Mouse (Mus musculus) Muller cell, postnatal 12 days (primary cell): ENCODE measurements around the gene Fscb.
A peak's percentile ranks its signal among the peaks of the same experiment; 100 is the strongest.

Experiments used
- DNase-seq: peaks from one replicate; pipeline ENCODE4 v3.0.0-alpha.2; 2015; ENCODE audit errors: inconsistent ontology term

Fscb gene

GRCm38 (mm10) chr12:64474590-64474989 lies at the start of gene Fscb:
Fscb (minus strand) TSS chr12:64474690.
- DNase-seq = no peak

- DNase-seq = no peak
These were observed 42.3 kb upstream of the Fscb start for GRCm38 (mm10) chr12:64516775-64517174.

GRCm38 (mm10) chr12:64513439-64513838 lies 38.9 kb upstream of the Fscb start:
- peak; percentile 63 for DNase-seq

- no peak for DNase-seq
These were observed 23.2 kb upstream of the Fscb start for GRCm38 (mm10) chr12:64497706-64498105.

GRCm38 (mm10) chr12:64473615-64474014 lies 875 bp downstream of the Fscb start:
- no peak for DNase-seq

GRCm38 (mm10) chr12:64473136-64473535 lies 1.4 kb downstream of the Fscb start:
- DNase-seq = no peak

GRCm38 (mm10) chr12:64455228-64455627 lies 19.3 kb downstream of the Fscb start:
- no peak for DNase-seq

GRCm38 (mm10) chr12:64449911-64450310 lies 24.6 kb downstream of the Fscb start:
- peak; percentile 62 for DNase-seq

- no peak for DNase-seq
These were observed 37.8 kb downstream of the Fscb start for GRCm38 (mm10) chr12:64436675-64437074.
